Comparison of ENCODE assay signal across 1 mouse cellular context in genomic region chr1:87070720-87071119, GRCm38 (mm10).
A peak's percentile ranks its signal among the peaks of the same experiment; 100 is the strongest.
TF ChIP-seq lines count a peak whose summit lies in the region.

No protein-coding gene starts in this region.

TF ChIP-seq in ES-E14, 5 proteins besides CTCF, POLR2A, EP300 and RAD21 (continued from another document):
- TF ChIP-seq CHD2 (IDR thresholded peaks at IDR 0.05; ENCODE audit: low read depth, low read length), result no peak
- no peak for TF ChIP-seq HCFC1 (IDR thresholded peaks at IDR 0.05; ENCODE audit: borderline replicate concordance, insufficient read depth, low read length)
- TF ChIP-seq ZC3H11A (IDR thresholded peaks at IDR 0.05; ENCODE audit: borderline replicate concordance, low read depth, low read length), result 0 out of 2 replicates have a peak, but pooled peaks have one; percentile 0
